Mouse (Mus musculus) megakaryocyte, embryonic 14.5 days (primary cell): ENCODE results near the gene Glt8d2.

Experiments
- FLI1 ChIP-seq: IDR thresholded peaks from 2 replicates; pipeline ENCODE4 v1.6.1; 2012; ENCODE audit warnings: low read length, inconsistent platforms, mixed read lengths
- GATA1 ChIP-seq: IDR thresholded peaks from 3 replicates; pipeline ENCODE4 v1.6.1; 2012; ENCODE audit warnings: mixed read lengths, low read length, inconsistent platforms, borderline replicate concordance

- TF ChIP-seq GATA1 (no peak), FLI1 (no peak)
Measured at GRCm38 (mm10) chr10:82699296-82699941, 9.0 kb upstream of the Glt8d2 start.
